Mouse (Mus musculus) heart, embryonic 14.5 days (tissue): ENCODE data around the gene Clstn1. TPM values are rescaled to one million over a fixed set of nuclear protein-coding genes. Genes with fewer than 3 reads are reported as not detected.

Experiments
- ATAC-seq: fragments of 200-750 bp; cut with Nextera tagmentation; 2 replicates; pipeline ENCODE4 v1.8.0; 2017; ENCODE audit warnings: low read depth, moderate TSS enrichment; ENCODE audit not compliant: insufficient number of reproducible peaks, insufficient read depth, low FRiP score
- H3K27ac ChIP-seq, 2 experiments: fragments of 200-500 bp in 1 of 2; fragments of 300-500 bp in 1 of 2; sonication (generic) in 1 of 2; replicated peaks in 1 of 2; 2 replicates each; pipeline ENCODE4 v1.5.1; 2012 to 2014; ENCODE audit warnings: low read depth in 2 of 2, low read length in 2 of 2, control low read depth in 1 of 2, mild to moderate bottlenecking in 1 of 2, mixed read lengths in 1 of 2; ENCODE audit not compliant: control insufficient read depth in 1 of 2, insufficient read depth in 1 of 2
- H3K27me3 ChIP-seq: fragments of 300-500 bp; sonication (generic); 2 replicates; pipeline ENCODE4 v1.6.1; 2014; ENCODE audit warnings: mild to moderate bottlenecking, low read length, control low read depth; ENCODE audit not compliant: control insufficient read depth, insufficient read depth
- H3K36me3 ChIP-seq: fragments of 300-500 bp; sonication (generic); 2 replicates; pipeline ENCODE4 v1.6.1; 2014; ENCODE audit warnings: mild to moderate bottlenecking, control low read depth, low read length, mixed read lengths; ENCODE audit not compliant: control insufficient read depth, insufficient read depth
- H3K4me1 ChIP-seq, 2 experiments: fragments of 200-500 bp in 1 of 2; fragments of 300-500 bp in 1 of 2; sonication (generic) in 1 of 2; 2 replicates each; pipeline ENCODE4 v1.6.1; 2012 to 2014; ENCODE audit warnings: low read length in 2 of 2, control low read depth in 1 of 2, mixed read lengths in 1 of 2; ENCODE audit not compliant: control insufficient read depth in 2 of 2, insufficient read depth in 2 of 2
- H3K4me2 ChIP-seq: fragments of 300-500 bp; sonication (generic); 2 replicates; pipeline ENCODE4 v1.6.1; 2014; ENCODE audit warnings: mild to moderate bottlenecking, low read length
- H3K4me3 ChIP-seq, 2 experiments: fragments of 200-500 bp in 1 of 2; fragments of 300-500 bp in 1 of 2; sonication (generic) in 1 of 2; 2 replicates each; pipeline ENCODE4 v1.5.1; 2012 to 2014; ENCODE audit warnings: low read length in 2 of 2, mild to moderate bottlenecking in 2 of 2, control low read depth in 1 of 2, low read depth in 1 of 2, moderate library complexity in 1 of 2; ENCODE audit not compliant: control insufficient read depth in 1 of 2, insufficient read depth in 1 of 2
- H3K9ac ChIP-seq: fragments of 300-500 bp; sonication (generic); 2 replicates; pipeline ENCODE4 v1.6.1; 2014; ENCODE audit warnings: mild to moderate bottlenecking, low read length
- H3K9me3 ChIP-seq: fragments of 300-500 bp; sonication (generic); 2 replicates; pipeline ENCODE4 v1.6.1; 2016; ENCODE audit warnings: low read length, control low read depth; ENCODE audit not compliant: control insufficient read depth
- WGBS: fragments of 180-500 bp; shearing (Covaris S2); extraction: QIAGEN DNeasy Blood & Tissue Kit; methylation state at CpG from one replicate; pipeline ENCODE4 v1.1.7; 2014; 5-methylcytosine and 5-hydroxymethylcytosine counted together
- polyA plus RNA-seq: library from polyadenylated mRNA; unstranded; fragments of >200 nt; fragmentation: Nextera tagmentation; extraction: Ambion mirVana; gene quantifications from 2 replicates; pipeline ENCODE4 v1.2.1, GENCODE M21; 2014

Clstn1 gene
- polyA plus RNA-seq, 1 experiment from 2014 or later, result 18.5 TPM

DNA sequence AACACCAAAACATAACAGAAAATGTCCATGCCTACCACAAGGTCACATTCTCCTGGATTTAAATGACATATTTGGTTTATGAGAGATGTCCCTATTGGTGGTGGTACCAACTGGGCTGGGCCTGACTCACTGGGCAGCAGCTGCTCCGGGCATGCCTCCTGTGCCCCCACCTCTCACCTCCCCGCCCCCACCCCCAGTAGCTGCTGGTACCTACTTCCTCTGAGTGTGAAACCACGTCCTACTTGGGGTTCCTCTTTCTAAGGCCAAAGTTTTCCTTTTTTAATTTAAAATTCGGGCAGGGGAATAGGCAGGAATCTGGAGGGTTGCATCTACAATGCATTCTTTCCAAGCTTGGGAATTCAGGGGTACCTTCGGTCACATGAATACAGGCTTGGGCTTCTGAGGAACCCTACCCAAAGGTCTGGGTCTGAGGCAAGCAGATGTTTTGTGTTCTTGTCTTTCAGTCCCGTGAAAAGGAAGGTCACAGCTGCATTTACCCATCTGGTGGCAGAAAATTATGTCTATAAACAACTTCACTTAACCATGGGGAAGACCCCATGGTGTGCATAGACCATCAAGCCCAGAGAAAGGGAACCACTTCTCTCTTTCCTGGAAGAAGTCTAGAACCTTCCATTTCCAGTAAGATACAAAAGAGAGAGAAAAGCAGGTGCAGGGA lies 78.9 kb downstream of the Clstn1 start:
- Histone ChIP-seq H3K9ac (no peak overlapping the region), H3K27me3 (no peaks in the 10 kb centered on the region), H3K36me3 (no peaks in the 10 kb centered on the region), H3K27ac (no peak overlapping the region), H3K4me3 (no peak overlapping the region), H3K4me2 (no peak overlapping the region), H3K9me3 (no peaks in the 10 kb centered on the region), H3K4me1 (peaks cover 0 to 3% of the 10 kb centered on the region in 2 experiments; a peak in 1 of 4 replicates)
- ATAC-seq, result no peak
- 74% methylated on average over 6 of the region's 6 CpGs for WGBS

DNA sequence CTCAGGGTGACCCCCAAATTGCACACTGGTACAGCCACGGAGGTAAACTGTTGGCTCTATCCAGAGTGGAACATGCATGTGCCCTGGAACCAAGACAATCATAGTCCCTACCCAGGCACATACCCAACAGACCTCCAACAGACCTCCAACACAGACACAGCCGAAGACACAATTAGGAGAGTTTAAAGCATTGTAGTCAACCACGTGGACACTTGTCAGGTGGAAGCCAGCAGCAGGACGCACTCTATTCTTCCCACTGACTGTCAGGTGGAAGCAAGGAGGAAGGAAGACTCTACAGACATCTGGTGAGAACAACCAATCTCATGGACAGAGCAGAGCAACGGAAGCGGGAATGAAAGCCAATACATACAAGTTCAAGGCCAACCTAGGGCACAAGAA lies 79.4 kb downstream of the Clstn1 start:
- H3K27me3 ChIP-seq, result no peaks in the 10 kb centered on the region
- ATAC-seq, result no peak
- no peak overlapping the region for H3K4me2 ChIP-seq

DNA sequence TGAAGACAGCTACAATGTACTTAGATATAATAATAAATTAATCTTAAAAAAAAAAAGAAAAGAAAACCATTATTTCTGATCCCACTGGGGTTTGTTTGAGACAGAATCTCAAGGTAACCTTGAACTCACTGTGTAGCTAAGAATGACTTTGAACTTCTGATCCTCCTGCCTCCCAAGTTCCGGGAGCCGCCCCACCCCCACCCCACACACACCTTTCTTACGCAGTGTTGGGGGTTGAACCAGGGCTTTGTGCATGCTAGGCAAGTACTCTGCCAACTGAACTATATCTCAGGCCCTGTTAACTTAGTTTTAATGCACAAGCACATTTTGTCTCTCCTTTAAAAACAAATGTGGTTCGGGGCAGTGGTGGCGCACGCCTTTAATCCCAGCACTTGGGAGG lies 84.9 kb downstream of the Clstn1 start:
- no peaks in the 10 kb centered on the region for H3K36me3 ChIP-seq
- H3K4me3 ChIP-seq, result no peak overlapping the region
- peaks cover 3 to 10% of the 10 kb centered on the region in 2 experiments; a peak in 3 of 4 replicates for H3K4me1 ChIP-seq
- 96% methylated on average over 6 of the region's 6 CpGs for WGBS
- H3K9ac ChIP-seq, result no peak overlapping the region
- no peaks in the 10 kb centered on the region for H3K9me3 ChIP-seq
- no peak overlapping the region for H3K27ac ChIP-seq
- no peak for ATAC-seq
- H3K4me2 ChIP-seq, result no peak overlapping the region
- H3K27me3 ChIP-seq, result peaks cover 21% of the 10 kb centered on the region

More for the DNA sequence above, 79.4 kb downstream of the Clstn1 start:
- Histone ChIP-seq H3K9me3 (no peaks in the 10 kb centered on the region), H3K9ac (no peak overlapping the region), H3K36me3 (no peaks in the 10 kb centered on the region), H3K27ac (no peak overlapping the region), H3K4me3 (no peak overlapping the region), H3K4me1 (peaks cover 0 to 3% of the 10 kb centered on the region in 2 experiments; a peak in 1 of 4 replicates)
- 81% methylated on average over 6 of the region's 6 CpGs for WGBS

DNA sequence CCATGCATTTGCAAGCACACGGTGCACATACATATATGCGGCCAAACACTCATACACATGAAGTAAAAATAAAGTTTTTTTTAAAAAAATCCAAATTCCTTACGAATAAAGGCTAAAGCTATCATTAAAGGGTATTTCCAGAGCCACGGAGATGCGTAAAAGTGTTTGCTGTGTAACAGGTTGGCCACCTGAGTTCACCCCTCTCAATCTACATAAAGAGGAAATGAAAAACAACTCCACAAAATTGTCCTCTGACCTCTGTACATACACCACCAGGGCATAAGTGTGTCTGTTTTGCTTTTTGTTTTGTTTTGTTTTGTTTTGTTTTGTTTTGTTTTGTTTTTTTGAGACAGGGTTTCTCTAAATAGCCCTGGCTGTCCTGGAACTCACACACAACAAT lies 86.5 kb downstream of the Clstn1 start:
- H3K4me3 ChIP-seq, result no peak overlapping the region
- WGBS, result 90% methylated on average over 5 of the region's 5 CpGs
- H3K36me3 ChIP-seq, result no peaks in the 10 kb centered on the region
- ATAC-seq, result no peak
- H3K27ac ChIP-seq, result no peak overlapping the region
- peaks cover 21% of the 10 kb centered on the region for H3K27me3 ChIP-seq
- no peaks in the 10 kb centered on the region for H3K9me3 ChIP-seq
- H3K4me1 ChIP-seq, result peaks cover 5 to 13% of the 10 kb centered on the region in 2 experiments; a peak in 3 of 4 replicates
- H3K9ac ChIP-seq, result no peak overlapping the region
- no peak overlapping the region for H3K4me2 ChIP-seq

DNA sequence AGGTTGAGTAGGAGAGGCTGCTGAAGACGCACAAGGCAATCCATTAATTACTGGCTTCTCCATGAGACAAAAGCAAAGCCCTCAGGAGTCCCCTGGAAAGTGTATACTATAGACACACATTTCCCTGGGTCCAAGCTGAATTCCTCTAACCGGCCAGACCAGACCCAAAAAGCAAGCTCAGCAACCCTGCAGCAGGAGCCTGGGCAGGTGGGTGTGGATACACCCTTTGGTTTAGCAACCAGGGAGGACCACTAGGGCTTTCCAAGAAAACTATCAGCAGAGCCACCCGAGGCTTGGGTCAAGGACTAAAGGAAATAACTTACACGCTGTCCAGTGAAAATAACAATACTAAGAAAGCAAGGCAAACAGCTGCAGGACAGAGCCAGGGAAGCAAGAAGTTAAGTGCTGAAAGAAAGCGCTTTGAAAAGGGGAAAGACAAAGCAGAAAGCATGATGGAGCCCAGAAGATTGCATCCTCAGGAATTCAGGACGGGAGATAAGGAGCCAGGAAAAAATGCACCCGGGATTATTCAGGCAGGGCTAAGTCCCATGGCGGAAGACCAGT lies 88.6 kb downstream of the Clstn1 start:
- Histone ChIP-seq H3K27ac (no peak overlapping the region), H3K4me3 (peak overlapping the region; percentile 58 to 67), H3K4me1 (peaks cover 5 to 13% of the 10 kb centered on the region in 2 experiments; a peak in 3 of 4 replicates), H3K9me3 (no peaks in the 10 kb centered on the region), H3K36me3 (no peaks in the 10 kb centered on the region), H3K9ac (no peak overlapping the region; the same call in 1 of the 2 replicates), H3K4me2 (peak overlapping the region; percentile 96), H3K27me3 (peaks cover 21% of the 10 kb centered on the region)
- no peak for ATAC-seq
- WGBS, result 14% methylated on average over 8 of the region's 8 CpGs

DNA sequence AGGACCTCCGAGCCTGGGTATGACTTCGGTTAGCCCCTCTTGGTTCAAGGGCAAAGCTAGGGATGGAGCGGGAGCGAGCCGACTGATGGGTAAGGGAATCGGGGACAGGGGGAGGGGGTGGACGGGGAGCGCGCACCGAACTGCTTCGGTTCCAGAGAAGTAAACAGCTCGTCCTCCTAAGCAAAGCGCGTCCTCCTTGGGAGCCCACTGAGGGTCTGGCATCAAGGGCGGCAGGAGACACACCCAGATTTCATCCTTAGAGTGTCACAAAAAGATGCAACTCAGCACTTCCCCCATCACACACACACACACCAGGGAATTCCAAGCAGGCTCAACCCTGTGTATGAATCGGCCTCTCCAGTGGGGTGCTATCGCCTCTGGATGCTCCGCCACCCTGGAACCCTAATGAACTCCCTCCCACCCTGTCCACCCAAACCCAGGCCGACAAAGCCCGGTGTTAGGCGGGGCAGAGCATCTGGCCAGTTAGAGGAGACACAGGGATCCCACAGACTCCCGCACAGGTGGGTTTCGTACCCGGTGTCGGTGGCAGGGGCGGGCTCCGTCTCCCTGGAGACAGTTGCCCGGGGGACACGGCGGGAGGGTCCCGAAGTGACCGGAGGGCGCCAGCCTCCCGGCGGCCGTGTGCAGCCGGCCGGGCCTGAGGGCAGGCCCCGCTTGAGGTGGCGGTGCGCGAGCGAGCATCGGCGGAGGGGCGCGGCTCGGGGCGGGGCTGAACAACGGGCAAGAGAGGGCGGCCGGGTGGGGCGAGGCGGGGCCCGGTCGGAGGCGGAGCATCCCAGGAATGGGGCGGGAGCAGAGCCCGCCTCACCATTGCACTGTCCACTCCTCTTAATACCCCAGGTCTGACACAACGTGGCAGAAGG lies 89.4 kb downstream of the Clstn1 start:
- H3K4me1 ChIP-seq, result peaks cover 5 to 13% of the 10 kb centered on the region in 2 experiments; a peak in 3 of 4 replicates
- peak overlapping the region; percentile 58 to 67 for H3K4me3 ChIP-seq
- no peaks in the 10 kb centered on the region for H3K9me3 ChIP-seq
- H3K27ac ChIP-seq, result 0 out of 4 replicates have a peak overlapping the region, but pooled peaks of 1 of the 2 experiments have one; percentile 9
- H3K4me2 ChIP-seq, result peak overlapping the region; percentile 96
- WGBS, result 2% methylated on average over 60 of the region's 60 CpGs
- peaks cover 21% of the 10 kb centered on the region for H3K27me3 ChIP-seq
- no peaks in the 10 kb centered on the region for H3K36me3 ChIP-seq
- peak; percentile 88 for ATAC-seq
- peak overlapping the region; percentile 72 for H3K9ac ChIP-seq

DNA sequence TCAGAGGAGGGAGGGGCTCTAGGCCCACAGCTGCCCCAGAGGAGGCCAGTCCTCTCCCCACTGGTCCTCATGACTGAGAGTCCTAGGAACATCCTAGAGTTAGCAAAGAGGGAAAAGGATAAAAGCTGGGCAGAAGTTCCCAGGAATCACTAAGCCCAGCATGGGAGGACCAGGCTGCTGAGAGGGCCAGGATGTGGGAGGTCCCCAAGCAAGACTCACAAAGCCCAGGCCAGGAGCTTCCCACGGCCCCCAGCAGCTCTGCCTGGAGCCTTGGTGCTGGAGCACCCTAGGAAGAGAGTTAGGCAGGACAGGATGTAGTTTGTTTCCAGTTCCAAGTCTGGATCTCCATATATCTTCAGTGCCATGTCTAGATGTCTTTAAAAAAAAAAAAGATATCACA lies 91.7 kb downstream of the Clstn1 start:
- H3K9ac ChIP-seq, result no peak overlapping the region
- ATAC-seq, result no peak
- 48% methylated on average over 1 of the region's 1 CpGs for WGBS
- no peak overlapping the region for H3K4me2 ChIP-seq
- H3K27ac ChIP-seq, result no peak overlapping the region
- H3K4me1 ChIP-seq, result peaks cover 5 to 13% of the 10 kb centered on the region in 2 experiments; a peak in 3 of 4 replicates
- no peak overlapping the region for H3K4me3 ChIP-seq
- no peaks in the 10 kb centered on the region for H3K36me3 ChIP-seq
- H3K9me3 ChIP-seq, result no peaks in the 10 kb centered on the region
- H3K27me3 ChIP-seq, result peaks cover 21% of the 10 kb centered on the region
